Mouse (Mus musculus) frontal cortex, adult (tissue): ENCODE measurements around the gene Rnft2.

ENCODE experiments used
- ATAC-seq: cut with Nextera tagmentation; 2 replicates; pipeline ENCODE4 v1.9.2; 2017; ENCODE audit warnings: mild to moderate bottlenecking, moderate library complexity, mixed read lengths; ENCODE audit not compliant: low TSS enrichment

Gene Rnft2

DNA sequence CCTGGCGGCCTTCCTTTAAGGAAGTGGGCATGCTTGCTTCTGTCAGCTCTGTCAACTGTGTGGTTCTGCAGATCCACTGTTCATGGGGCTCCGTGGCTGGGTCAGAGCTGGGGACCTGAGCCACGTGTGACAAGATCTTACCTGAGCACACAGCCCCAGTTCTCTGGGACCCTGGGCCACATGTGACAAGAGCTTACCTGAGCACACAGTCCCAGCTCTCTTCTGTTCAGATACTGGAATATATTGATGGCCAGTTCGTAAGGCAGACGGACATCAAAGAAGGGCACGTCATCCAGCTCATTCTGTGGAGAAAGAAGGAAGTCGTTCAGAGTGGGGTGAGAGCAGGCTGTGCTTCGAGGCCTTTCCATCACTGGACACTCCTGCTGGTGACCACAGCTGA, 102.4 kb downstream of the Rnft2 start:
- ATAC-seq, result no peak
